Mouse (Mus musculus) hindlimb bud, embryonic 11.5 days (tissue): Measurements from ENCODE around the gene Exoc6.

Source experiments
- DNase-seq: peaks from one replicate; pipeline ENCODE4 v3.0.0-alpha.2; 2012; ENCODE audit warnings: low read depth, low spot score; ENCODE audit errors: extremely low spot score

Exoc6 gene

DNA sequence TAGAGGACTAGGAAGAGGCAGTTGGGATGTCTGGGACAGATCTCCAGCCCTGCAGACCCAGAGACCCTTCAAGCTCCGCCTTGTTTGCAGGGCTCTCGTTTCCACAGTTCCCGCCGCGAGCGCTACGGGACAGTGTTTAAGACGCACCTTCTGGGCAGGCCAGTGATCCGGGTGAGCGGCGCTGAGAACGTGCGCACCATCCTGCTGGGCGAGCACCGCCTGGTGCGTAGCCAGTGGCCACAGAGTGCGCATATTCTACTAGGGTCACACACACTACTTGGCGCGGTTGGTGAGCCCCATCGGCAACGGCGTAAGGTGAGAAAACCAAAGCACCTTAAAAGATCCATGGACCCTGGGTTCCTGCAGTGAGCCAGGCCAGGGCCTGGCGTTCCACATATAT lies 136.1 kb downstream of the Exoc6 start:
- DNase-seq = no peak

DNA sequence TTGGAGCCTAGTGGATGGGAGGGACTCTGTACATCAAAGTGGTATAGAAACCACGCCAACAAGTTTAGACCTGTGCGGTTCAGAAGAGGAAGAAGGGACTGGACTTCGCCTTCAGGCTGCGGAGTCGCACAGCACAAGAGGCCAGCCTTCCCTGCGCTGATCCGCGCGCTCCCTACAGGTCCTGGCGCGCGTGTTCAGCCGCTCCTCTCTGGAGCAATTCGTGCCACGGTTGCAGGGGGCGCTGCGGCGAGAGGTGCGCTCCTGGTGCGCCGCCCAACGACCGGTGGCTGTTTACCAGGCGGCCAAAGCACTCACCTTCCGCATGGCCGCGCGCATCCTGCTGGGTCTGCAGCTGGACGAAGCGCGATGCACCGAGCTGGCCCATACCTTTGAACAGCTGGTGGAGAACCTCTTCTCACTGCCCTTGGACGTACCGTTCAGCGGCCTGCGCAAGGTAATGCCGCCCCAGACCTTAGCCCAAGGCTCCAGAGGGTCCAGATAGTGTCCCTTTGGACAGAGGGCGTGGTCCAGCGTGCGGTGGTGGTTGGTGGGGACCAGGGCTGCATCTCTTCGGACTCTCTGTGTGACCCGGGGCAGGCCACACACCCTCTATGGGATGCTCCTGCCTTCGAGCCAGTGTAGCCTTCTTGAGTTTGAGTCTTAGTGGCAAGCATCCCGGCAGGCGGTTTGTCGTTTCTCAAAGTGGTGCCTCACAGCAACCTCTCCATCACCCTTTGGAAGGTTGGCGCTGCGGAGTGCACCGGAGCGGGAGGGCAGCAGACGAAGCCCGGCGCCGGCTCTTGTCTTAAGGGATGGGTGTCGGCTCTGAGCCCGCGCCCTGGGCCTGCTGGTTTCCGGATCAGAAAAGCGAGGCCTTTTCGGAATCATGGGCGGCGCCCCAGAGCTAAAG lies 137.0 kb downstream of the Exoc6 start:
- DNase-seq = no peak

DNA sequence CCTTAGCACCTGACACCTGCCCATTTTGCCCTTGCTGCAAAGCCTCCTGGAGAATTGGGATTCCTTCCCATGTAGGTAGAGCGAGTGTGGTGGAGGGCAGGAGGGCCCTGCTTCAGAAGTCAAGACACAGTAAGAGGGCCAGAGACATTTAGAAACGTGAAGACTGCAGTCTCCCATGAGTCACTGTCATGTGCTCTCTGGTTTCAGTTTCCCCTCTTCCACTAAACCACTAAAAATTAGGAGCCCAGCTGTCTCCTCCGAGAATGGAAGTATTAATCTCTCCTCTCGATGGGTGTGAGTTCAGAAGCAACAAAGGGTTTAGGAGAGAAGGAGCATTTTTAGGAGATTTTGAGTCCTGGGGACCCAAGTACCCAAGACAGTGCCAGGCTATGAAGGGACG lies 139.3 kb downstream of the Exoc6 start:
- no peak for DNase-seq

DNA sequence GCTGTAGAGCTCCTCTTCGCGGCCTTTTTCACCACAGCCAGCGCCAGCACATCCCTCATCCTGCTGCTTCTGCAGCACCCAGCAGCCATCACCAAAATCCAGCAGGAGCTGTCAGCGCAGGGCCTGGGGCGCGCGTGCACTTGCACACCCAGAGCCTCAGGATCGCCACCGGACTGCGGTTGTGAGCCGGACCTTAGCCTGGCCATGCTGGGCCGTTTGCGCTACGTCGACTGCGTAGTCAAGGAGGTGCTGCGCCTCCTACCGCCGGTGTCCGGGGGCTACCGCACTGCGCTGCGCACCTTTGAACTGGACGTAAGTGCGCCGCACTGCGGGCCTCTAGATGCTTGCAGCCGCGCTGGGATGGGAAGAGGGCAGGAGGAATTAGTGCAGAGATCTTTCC lies 140.5 kb downstream of the Exoc6 start:
- no peak for DNase-seq

DNA sequence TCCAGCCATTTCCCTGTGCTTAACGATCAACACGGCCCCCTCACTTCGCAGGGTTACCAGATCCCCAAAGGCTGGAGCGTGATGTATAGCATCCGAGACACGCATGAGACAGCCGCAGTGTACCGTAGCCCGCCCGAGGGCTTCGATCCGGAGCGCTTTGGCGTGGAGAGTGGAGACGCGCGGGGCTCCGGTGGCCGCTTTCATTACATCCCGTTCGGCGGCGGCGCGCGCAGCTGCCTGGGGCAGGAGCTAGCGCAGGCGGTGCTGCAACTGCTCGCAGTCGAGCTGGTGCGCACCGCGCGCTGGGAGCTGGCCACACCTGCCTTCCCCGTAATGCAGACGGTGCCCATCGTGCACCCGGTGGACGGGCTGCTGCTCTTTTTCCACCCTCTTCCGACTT lies 142.7 kb downstream of the Exoc6 start:
- DNase-seq = no peak

DNA sequence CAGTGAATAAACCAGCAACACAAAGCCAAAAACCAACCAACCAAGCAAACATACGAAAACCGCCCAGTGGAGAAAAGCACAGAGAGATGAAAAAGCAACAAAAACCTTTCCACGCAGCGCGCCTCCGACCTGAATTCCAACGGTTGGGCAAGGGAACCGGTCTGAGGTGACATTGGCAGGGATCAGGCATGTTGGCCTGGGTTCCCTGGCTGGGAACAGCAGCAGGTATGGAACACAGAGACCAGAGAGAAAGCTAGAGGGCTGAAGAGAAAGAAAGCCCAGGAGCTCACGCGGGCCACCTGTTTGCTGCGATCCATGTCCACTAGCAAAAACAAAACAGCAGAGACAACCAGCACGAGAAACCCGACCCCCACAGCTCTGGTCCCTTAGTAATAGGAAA lies 144.9 kb downstream of the Exoc6 start:
- no peak for DNase-seq

DNA sequence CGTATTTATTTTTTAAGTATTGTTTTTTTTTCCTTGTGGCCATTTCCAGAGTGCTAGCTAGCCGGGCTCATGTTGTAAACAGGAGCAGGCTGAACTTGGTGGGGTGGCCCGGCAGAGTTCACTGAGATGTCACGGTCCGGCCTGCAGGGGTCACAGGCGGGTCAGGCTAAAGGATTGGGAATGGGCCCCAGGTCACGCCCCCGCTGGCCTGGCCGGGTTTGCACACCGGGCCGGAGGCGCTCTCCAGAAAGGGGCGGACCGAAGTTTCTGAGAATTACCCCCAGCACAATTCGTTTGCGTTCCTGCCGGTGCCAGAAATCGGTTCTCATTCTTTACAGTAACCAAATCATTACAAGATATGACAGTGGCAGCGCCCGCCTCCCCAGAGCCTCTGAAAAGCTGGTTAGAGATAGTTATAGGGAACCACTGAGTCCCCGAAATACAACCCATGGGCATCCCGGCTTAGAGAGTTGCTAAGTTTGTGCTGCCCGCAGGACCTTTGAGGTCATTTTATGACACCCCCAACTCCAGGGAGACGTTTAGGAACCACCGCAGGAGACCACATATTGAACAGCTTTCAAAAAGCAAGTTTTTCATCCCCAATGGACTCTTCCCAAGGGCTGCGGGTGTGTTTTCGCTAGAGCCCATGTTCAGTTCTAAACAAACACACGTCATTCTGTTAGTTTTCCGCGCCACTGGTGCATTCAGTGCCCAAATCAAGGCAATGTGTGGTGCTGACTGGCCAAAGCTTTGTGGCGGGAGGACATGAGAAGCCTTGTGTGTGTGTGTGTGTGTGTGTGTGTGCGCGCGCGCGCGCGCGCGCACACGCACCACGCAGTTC lies 145.8 kb downstream of the Exoc6 start:
- DNase-seq = no peak

DNA sequence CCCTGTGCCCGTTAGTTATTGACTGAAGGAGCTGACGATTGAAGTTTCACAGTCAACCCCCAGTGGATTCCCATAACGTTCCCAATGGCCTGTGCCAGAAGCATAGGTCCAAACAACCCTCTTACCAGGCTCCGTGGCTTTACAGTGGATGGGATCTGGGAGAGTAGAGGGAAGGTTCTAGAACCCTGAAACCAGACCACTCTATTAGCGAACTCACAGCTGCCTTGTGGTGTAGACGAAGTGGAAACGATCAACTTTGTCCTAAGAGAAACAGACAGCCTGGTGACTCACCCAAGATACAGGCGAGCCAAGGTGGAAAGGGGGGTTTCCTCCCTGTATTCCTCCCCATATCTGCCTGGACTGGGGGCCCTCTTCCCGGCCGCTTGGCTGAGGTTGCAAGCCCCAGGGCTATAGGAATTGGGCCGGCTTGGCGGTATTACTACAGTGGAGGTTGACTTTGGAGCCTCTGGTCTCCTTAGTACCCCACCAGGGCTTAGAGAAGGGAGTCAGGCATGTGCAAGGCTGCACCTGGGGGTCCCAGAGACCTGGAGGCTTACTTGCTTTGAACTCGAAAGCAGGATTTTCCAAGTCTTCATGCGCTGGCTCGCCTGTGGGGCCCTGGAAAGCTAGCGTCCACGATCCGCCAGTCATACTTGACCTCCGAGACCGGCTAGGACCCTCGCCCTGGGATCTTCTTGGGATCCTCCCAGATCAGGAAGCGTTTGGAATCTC lies 146.6 kb downstream of the Exoc6 start:
- DNase-seq = no peak

DNA sequence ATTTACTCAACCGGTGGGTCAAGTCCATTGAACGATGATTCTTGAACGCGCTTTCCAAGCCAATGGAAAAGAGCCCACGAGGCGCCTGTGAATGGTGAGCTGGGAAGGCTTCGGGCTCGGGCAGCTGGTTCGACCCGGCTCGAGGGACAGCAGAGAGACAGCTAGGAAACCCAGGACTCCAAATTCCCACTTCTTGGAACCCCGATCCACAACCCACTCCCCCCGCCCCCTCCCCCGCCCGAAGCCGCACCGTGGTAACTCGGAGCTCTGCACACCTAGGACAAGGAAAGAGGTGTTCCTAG lies 147.1 kb downstream of the Exoc6 start:
- no peak for DNase-seq

DNA sequence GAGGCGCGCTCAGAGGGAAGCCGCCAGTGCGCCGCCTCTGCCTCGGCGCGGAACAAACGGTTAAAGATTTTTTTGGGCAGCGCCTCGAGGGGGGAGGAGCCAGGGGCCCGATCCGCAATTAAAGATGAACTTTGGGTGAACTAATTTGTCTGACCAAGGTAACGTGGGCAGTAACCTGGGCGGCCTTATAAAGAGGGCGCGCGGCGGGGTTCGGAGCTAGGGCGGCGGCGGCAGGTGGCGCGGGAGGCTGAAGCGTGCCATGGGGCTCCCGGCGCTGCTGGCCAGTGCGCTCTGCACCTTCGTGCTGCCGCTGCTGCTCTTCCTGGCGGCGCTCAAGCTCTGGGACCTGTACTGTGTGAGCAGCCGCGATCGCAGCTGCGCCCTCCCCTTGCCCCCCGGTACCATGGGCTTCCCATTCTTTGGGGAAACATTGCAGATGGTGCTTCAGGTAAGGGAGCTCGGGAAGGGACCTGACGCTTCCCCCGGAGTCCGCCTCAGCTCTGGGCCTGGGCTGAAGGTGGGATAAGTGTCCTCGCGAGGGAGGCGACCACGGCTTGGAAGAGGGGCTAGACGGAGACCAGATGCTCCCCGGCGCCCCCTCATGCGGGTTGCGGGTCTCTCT lies 147.5 kb downstream of the Exoc6 start, which contains the start of gene Cyp26a1:
Gene Cyp26a1 (plus strand): TSS at position 148 of the 622 bp plus-strand sequence.
- DNase-seq = no peak

DNA sequence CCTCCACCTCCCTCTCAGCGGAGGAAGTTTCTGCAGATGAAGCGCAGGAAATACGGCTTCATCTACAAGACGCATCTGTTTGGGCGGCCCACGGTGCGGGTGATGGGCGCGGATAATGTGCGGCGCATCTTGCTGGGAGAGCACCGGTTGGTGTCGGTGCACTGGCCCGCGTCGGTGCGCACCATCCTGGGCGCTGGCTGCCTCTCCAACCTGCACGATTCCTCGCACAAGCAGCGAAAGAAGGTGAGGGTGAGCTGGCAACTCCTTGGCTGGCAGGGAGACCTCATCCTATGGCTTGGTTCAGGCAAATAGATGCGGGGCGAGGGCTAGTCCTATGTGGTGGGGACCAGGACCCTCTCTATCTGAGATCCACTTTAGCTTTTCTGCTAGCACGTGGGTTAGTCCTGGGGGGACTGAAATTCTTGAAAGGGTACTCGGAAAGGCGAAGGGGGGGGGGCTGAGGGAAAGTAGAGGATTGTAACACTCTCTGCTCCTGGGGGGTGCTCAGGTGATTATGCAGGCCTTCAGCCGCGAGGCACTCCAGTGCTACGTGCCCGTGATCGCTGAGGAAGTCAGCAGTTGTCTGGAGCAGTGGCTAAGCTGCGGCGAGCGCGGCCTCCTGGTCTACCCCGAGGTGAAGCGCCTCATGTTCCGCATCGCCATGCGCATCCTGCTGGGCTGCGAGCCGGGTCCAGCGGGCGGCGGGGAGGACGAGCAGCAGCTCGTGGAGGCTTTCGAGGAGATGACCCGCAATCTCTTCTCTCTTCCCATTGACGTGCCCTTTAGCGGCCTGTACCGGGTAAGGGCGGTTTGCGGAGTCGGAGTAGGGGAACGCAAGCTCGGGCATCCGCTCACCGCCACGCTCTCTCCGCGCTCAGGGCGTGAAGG lies 148.3 kb downstream of the Exoc6 start:
- no peak for DNase-seq

DNA sequence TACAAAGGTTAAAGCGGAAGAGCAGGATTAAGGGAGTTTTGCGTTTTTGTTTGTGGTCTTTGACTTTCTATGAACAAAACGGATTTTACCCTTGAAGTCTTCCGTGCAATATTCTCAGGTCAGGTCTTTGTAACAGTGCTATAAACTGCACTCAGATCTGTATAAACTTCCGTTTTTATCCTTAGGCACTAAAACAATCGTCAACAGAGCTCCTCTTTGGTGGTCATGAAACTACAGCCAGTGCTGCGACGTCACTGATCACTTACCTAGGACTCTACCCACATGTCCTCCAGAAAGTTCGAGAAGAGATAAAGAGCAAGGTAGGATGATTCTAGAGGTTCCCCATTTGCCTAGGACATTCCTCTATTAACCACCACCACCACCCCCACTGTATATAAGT lies 149.5 kb downstream of the Exoc6 start:
- no peak for DNase-seq

DNA sequence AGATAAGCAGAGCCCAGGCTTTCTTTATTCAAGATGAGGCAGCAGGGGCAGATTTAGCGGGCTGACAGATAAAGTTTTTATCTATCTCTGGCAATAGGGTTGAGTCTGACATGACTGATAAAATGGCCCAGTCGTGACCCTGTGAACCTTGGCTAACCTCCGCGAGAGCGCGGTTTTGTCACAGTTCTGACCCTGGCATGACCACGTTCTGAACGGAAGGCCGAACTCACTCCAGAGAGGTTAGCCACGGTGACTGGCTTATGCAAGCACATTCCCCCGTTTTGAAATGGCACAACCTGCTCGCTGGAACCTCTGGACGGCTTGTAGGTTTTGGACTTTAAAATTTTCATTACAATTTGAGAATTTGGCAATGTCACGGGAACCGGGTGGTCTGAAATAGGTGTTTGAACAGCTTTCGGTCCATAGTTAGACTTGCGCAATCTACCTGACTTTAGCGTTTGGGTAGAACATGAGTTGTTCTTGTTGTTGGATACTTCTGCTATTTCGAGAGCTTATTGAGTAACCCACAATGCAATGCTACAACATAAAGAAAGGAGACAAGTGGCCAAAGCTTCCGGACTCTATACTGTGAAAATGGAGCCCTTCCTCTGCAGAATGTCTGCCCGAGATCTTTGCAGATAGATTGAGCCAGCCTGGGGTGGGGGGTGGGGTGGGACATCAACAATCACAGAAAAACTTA lies 152.3 kb downstream of the Exoc6 start:
- no peak for DNase-seq

DNA sequence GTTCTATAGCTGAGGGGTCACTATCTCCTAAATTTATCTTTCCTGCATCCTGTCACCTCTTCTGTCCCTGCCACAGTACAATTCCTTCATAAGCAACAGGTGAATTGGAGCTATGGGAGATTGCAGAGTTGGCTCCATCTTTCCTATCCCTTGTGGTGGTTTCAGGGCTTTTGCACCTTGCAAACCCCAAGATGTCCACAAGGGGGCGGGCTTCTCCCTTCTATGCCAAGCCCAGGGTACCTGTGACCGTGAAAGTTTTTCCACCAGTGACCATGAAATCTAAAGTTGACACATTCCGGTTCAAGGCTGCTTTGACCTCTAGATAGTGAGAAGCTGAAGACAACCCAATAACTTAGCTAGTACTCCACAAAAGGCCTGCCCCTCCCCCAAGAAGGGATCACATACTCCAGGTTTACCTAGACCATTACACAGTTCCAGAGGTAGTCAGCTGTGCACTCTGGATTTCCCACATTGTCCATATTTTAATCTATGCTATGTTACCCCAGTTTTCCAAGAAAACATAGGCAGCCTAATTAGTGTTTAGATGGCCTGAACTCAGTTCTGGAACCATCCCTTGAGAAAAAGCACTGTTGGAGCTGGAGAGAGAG lies 153.8 kb downstream of the Exoc6 start:
- DNase-seq = no peak

DNA sequence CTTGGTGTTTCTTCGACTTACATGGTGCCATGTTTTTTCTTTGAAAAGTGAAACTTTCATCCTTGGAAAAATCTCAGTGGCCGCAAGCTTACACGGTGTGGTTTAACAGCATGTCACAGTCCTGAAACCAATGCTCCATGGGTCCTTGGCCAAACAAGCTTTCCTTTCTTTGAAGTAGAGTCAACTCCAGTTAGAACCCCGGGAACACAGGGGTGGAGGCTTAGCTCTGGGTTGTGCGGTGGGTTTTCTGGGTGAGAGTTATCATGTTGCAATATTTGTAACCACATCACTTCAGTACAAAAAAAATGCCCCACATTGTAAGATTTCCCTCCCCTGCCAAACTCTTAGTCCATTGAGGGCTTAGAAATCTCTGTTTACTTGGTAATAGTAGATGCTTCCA lies 155.5 kb downstream of the Exoc6 start:
- DNase-seq = no peak

DNA sequence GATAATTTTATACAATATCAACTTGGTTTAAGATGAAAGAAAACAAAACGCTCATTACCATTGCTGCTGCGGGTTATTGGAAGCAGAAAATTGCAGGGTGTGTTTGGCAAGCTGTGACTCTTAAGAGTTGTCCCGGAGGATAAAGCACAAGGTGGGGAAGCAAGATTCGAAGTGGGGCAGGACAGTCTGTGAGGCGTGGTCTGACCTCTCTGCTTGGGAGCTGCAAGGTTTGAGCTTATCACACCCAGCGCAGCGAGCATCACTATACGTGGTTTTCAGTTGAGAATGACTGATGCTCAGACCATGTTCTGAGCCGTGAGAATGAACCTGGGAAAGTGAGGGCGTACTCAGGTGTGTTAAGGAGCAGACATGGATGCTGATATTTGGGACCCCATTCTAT lies 164.5 kb downstream of the Exoc6 start:
- no peak for DNase-seq

DNA sequence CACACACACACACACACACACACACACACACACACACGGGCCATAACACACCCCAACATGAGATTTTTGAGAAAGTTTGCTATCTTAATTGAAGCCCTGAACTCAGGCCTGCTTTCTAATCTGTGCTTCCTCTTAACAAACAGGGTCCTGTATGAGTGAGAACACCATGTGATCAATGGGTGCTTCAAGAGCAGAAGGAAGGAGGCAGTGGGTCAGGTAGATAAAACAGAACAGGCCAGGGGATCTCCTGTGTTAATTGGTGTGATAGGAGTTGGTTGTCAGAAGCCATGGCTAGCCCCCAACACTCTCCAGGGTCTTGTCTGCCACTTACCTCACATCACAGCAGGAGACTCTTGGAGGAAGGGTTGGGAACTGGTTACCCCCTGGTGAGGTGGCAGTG lies 165.8 kb downstream of the Exoc6 start:
- DNase-seq = no peak

DNA sequence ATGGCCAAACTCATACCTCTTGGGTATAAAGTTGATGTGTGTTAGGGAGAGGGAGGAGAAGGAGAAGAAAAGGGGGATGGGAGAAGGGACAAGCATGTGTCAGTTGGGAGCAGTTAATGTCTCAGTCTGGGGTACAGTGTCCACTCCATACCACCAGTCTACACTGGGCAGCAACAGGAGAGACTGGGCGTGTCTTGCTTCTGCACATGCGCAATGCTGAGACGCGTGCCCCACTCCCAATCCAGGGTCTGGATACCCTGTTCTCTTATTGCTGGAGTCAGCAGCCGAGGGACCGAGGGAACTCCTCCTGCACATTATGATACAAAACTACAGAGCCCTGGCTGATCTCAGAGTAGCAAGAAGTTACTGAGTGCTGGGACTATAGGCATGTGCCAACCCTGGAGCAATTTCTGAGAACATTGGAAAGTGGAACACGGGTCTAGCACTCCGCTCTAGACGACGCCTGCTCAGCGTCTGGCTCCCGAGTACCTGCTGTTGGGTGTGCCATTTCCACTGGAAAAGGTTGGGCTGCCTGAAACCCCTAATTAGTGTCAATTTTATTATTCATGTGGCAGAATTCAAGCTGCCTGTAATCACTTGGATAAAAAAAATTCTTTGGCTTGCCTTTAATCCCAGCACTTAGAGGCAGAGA lies 166.4 kb downstream of the Exoc6 start:
- DNase-seq = no peak

DNA sequence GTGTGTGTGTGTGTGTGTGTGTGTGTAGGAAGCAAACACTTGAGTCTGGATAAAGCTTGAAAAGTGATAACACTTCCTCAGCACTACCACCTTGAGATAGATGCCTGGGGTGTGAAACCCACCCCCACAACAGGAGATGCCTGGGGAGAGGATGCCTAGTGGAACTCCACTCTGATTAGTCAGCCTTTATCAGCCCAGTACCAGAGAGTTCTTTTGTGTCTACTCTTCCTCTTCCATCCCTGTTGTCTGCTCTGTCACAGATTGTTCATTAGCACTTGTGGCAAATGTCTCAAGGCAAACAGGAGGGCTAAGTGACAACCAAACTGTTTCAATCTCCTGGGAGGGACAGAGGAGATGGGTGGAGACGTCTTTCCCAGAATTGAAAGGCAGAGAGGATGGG lies 168.9 kb downstream of the Exoc6 start:
- DNase-seq = no peak
